Mouse (Mus musculus): ENCODE data around the gene Gm13212.
"Not testable (repeated sequence)": the region's sequence is repeated elsewhere in the genome, so short reads cannot be mapped to it uniquely, and the experiment has no call there.

Gene Gm13212

GRCm38 (mm10) chr4:145585078-145585477 lies at the start of gene Gm13212:
Gene Gm13212 (plus strand): TSS chr4:145585166.
- peak; percentile 64 for DNase-seq (ENCODE audit: low read depth)

DNA sequence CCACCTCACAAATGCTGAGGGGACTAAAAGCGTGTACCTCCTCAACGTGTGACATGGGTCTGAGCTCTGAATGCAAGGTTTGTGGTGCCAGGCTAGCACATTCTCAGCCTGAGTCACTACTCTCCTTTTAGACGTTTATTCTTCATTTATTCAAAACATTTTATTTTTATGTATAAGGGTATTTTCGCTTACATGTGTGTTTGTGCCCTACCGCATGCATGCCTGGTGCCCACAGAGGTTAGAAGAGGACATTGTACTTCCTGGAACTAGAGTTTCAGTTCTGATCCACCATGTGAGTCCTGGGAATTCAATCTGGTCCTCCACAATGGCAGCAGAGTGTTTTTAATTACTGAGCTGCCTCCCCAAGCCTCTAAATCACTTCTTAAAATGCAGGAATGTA lies 41.1 kb upstream of the Gm13212 start:
- DNase-seq (ENCODE audit: low read depth) = not testable (repeated sequence)

DNA sequence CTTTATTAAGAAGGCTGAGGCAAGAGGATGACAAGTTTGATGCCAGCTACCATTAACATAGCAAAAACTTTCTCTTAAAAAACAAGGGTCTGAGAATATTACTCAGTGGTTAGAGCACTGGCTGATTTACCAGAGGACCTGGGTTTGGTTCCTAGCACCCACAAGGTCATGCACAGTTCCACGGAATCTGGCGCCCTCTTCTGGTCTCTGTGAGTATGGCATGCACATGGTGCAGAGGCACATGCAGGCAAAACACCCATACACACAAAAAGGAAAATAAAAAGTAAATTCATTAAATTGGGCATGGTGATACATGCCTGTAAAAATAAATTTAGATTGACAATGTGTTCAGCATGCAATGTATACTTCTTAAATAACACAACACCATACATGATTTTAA lies 39.9 kb upstream of the Gm13212 start:
- not testable (repeated sequence) for DNase-seq (ENCODE audit: low read depth)

DNA sequence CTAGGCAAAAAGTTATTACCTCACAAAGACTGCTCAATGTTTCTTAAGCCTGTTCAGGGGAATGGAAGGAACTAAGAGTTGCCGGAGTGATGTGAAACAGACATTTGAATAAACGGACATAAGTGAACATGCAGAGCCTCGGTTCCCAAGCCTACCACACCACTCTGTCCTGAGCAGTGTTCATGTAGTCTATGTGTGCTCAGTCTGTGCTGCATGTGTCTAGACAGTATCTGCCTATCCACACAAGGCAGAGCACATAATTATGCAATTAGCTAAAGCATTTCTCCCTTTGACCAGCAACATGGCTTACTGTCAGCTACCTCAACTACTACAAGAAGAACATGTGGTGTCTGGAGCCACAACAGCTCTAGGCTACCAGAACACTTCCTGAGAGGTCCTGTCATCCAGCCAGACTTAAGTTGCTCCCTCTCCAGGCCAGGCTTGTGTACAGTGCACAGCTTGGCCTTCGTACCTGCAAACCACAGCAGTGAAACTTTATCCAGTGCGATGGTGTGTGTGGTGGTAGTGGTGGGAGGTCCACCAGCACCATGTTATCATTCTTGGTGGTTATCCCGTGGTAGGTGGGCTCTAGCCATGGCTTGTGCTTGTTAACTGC lies 39.1 kb upstream of the Gm13212 start:
- not testable (repeated sequence) for DNase-seq (ENCODE audit: low read depth)

DNA sequence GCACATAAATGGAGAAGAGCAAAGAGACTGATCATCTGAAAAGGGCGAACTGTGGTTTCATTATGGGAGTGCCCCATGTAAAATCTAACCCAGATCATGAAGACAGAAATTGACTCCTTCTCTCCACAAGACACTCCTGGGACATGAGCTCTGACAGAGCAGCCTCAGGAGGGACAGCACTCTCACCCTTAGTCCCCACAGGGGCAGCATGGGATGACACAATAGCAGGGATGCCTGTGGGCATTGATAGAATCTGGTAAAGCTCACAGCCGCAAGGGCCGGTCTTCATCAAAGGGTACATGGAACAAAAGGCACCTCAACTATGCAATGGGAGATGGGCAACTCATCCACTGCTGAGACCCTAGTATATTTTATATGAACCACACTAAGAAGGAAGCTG lies 38.5 kb upstream of the Gm13212 start:
- DNase-seq (ENCODE audit: low read depth) = not testable (repeated sequence)

DNA sequence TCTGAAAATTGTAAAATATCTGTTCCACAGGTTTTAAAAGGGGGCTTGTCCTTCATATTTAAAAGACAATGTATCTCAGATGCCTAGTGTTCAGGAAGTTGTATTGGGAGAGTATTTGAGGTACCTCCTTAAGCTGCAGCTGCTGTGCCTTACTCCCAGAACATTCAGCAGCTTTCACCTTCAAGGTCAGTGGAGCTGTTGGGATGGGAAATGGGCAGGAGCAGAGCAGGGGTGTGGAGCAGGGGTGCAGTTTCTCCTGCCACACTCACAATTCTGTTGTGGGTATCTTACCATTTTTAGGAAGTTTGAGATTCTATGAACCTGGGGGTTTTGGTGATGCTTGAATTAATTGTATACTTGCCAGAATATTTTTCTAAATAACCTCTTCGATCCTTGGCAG lies 28.3 kb upstream of the Gm13212 start:
- no peak for DNase-seq (ENCODE audit: low read depth)

DNA sequence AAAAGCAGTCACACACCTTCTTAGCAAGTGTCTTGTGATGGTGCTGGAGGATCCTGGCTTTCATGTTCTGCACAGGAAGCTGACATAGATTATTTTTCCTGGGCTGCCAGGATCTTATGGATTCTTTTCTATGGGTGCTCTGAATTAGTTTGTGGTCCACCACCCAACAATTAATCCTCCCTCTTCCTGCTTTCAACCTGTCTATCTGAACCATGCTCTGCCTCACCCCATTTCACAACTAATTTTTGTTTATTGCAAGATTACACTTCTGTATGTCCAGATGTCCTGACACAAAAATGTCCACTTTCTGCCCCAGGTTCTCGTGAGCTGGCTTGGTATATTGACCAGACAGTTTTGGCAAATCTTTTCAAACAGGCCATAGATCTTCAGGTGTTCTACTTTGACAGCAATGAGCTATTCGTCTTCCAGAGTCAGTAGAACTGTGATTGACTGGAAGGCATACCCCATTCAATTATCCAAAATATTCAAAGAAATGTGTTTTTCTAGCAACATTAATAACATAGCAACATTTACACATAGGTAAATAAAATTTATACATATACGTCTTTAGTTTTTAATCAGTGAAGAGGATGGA lies 25.4 kb upstream of the Gm13212 start:
- DNase-seq (ENCODE audit: low read depth) = no peak

GRCm38 (mm10) chr4:145564111-145564821 lies 20.7 kb upstream of the Gm13212 start:
- DNase-seq (ENCODE audit: low read depth) = no peak

GRCm38 (mm10) chr4:145570461-145570860 lies 14.5 kb upstream of the Gm13212 start:
- DNase-seq (ENCODE audit: low read depth) = not testable (repeated sequence)

GRCm38 (mm10) chr4:145576623-145577022 lies 8.3 kb upstream of the Gm13212 start:
- DNase-seq (ENCODE audit: low read depth) = not testable (repeated sequence)

GRCm38 (mm10) chr4:145580333-145580732 lies 4.6 kb upstream of the Gm13212 start:
- DNase-seq (ENCODE audit: low read depth) = not testable (repeated sequence)

DNA sequence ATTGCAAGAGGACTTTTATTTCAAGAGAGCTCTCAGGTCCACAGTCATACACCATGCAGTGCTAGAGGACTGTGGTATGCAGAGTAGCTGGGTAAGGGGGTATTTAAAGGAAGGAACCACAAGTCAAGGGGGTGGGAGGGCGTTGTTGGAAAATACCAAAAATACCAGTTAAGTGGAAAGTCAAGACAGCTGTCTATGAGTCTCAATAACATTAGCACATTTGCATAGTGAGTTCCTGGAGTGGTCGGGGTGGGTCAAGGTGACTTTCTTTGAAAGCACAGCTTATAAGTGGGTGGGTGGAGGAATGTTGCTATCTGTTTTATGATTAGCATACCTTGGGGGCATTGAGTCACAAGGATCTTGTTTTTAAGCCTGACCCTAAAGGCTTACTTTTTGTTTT lies 1.1 kb downstream of the Gm13212 start:
- not testable (repeated sequence) for DNase-seq (ENCODE audit: low read depth)

- not testable (repeated sequence) for DNase-seq (ENCODE audit: low read depth)
Observed at GRCm38 (mm10) chr4:145594183-145594582, 9.2 kb downstream of the Gm13212 start.

DNA sequence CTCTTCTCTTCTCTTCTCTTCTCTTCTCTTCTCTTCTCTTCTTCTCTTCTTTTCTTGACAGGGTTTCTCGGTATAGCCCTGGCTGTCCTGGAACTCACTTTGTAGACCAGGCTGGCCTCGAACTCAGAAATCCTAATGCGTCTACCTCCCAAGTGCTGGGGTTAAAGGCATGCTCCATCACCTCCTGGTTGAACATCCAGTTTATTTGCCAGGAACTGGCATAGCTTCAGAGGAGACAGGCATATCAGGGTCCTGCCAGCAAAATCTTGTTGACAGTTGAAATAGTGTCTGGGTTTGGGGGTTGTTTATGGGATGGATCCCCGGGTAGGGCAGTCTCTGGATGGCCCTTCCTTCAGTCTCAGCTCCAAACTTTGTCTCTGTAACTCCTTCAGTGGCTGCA lies 9.8 kb downstream of the Gm13212 start:
- DNase-seq (ENCODE audit: low read depth) = not testable (repeated sequence)

- DNase-seq (ENCODE audit: low read depth) = not testable (repeated sequence)
Observed at GRCm38 (mm10) chr4:145640416-145641185, 55.6 kb downstream of the Gm13212 start.

GRCm38 (mm10) chr4:145670385-145670784 lies 85.4 kb downstream of the Gm13212 start, which contains the start of gene Zfp980:
Gene Zfp980 (plus strand): TSS chr4:145670685.
- not testable (repeated sequence) for DNase-seq (ENCODE audit: low read depth)

GRCm38 (mm10) chr4:145674286-145674780 lies 89.4 kb downstream of the Gm13212 start:
- DNase-seq (ENCODE audit: low read depth) = not testable (repeated sequence)

Data from c-Kit-positive CD71-negative TER-119-negative erythroid progenitor cells, embryonic 14.5 days (primary cell).